Mouse (Mus musculus): ENCODE results near the gene Vmn2r84.
"Not testable (repeated sequence)": the region's sequence is repeated elsewhere in the genome, so short reads cannot be mapped to it uniquely, and the experiment has no call there.

Gene Vmn2r84

GRCm38 (mm10) chr10:130394232-130394631 is at the start of gene Vmn2r84:
TSS of gene Vmn2r84 (minus strand) at chr10:130394332.
- DNase-seq (ENCODE audit: low read depth, low spot score) = no peak

GRCm38 (mm10) chr10:130434185-130434898 is 40.2 kb upstream of the Vmn2r84 start:
- DNase-seq (ENCODE audit: low read depth, low spot score) = not testable (repeated sequence)

- not testable (repeated sequence) for DNase-seq (ENCODE audit: low read depth, low spot score)
Observed at GRCm38 (mm10) chr10:130429603-130430002, 35.5 kb upstream of the Vmn2r84 start, which contains the start of gene Vmn2r85. TSS of gene Vmn2r85 (minus strand) at chr10:130429703.

GRCm38 (mm10) chr10:130422368-130422767 is 28.2 kb upstream of the Vmn2r84 start:
- DNase-seq (ENCODE audit: low read depth, low spot score) = not testable (repeated sequence)

- DNase-seq (ENCODE audit: low read depth, low spot score) = peak; percentile 81
Observed at GRCm38 (mm10) chr10:130420401-130420800, 26.3 kb upstream of the Vmn2r84 start.

- DNase-seq (ENCODE audit: low read depth, low spot score) = peak; percentile 99
Observed at GRCm38 (mm10) chr10:130419954-130420353, 25.8 kb upstream of the Vmn2r84 start.

- DNase-seq (ENCODE audit: low read depth, low spot score) = not testable (repeated sequence)
Observed at GRCm38 (mm10) chr10:130416352-130416751, 22.2 kb upstream of the Vmn2r84 start.

GRCm38 (mm10) chr10:130412167-130412698 is 18.1 kb upstream of the Vmn2r84 start:
- DNase-seq (ENCODE audit: low read depth, low spot score) = peak; percentile 42

- no peak for DNase-seq (ENCODE audit: low read depth, low spot score)
Observed at GRCm38 (mm10) chr10:130375145-130375544, 19.0 kb downstream of the Vmn2r84 start.

- no peak for DNase-seq (ENCODE audit: low read depth, low spot score)
Observed at GRCm38 (mm10) chr10:130372491-130373173, 21.5 kb downstream of the Vmn2r84 start.

- no peak for DNase-seq (ENCODE audit: low read depth, low spot score)
Observed at GRCm38 (mm10) chr10:130371644-130372043, 22.5 kb downstream of the Vmn2r84 start.

GRCm38 (mm10) chr10:130370005-130370682 is 24.0 kb downstream of the Vmn2r84 start:
- DNase-seq (ENCODE audit: low read depth, low spot score) = no peak

- DNase-seq (ENCODE audit: low read depth, low spot score) = no peak
Observed at GRCm38 (mm10) chr10:130368384-130368783, 25.7 kb downstream of the Vmn2r84 start.

GRCm38 (mm10) chr10:130364766-130365165 is 29.4 kb downstream of the Vmn2r84 start:
- DNase-seq (ENCODE audit: low read depth, low spot score) = no peak

GRCm38 (mm10) chr10:130363438-130364164 is 30.5 kb downstream of the Vmn2r84 start:
- DNase-seq (ENCODE audit: low read depth, low spot score) = peak; percentile 57

- no peak for DNase-seq (ENCODE audit: low read depth, low spot score)
Observed at GRCm38 (mm10) chr10:130344056-130344455, 50.1 kb downstream of the Vmn2r84 start.

- DNase-seq (ENCODE audit: low read depth, low spot score) = not testable (repeated sequence)
Observed at GRCm38 (mm10) chr10:130340050-130340449, 54.1 kb downstream of the Vmn2r84 start.

GRCm38 (mm10) chr10:130337581-130337980 is 56.6 kb downstream of the Vmn2r84 start:
- no peak for DNase-seq (ENCODE audit: low read depth, low spot score)

- no peak for DNase-seq (ENCODE audit: low read depth, low spot score)
Observed at GRCm38 (mm10) chr10:130336385-130336784, 57.7 kb downstream of the Vmn2r84 start.

GRCm38 (mm10) chr10:130330711-130331110 is 63.4 kb downstream of the Vmn2r84 start:
- no peak for DNase-seq (ENCODE audit: low read depth, low spot score)
